Mouse (Mus musculus) hindbrain, postnatal 0 days (tissue): ENCODE results near the gene Myo18b. TPM values are rescaled to one million over a fixed set of nuclear protein-coding genes. Genes with fewer than 3 reads are reported as not detected.
A peak's percentile ranks its signal among the peaks of the same experiment; 100 is the strongest.

Experiments
- ATAC-seq: fragments of 200-750 bp; cut with Nextera tagmentation; 2 replicates; pipeline ENCODE4 v1.8.0; 2017; ENCODE audit warnings: mild to moderate bottlenecking, moderate TSS enrichment, moderate library complexity
- DNase-seq: peaks from one replicate; pipeline ENCODE4 v3.0.0-alpha.2; 2015; ENCODE audit warnings: low spot score
- H3K27ac ChIP-seq: fragments of 300-500 bp; sonication (generic); 2 replicates; pipeline ENCODE4 v1.5.1; 2014; ENCODE audit warnings: mild to moderate bottlenecking
- H3K27me3 ChIP-seq: fragments of 300-500 bp; sonication (generic); 2 replicates; pipeline ENCODE4 v1.6.1; 2014; ENCODE audit warnings: low read length, mixed read lengths; ENCODE audit not compliant: insufficient read depth
- H3K36me3 ChIP-seq: fragments of 300-500 bp; sonication (generic); 2 replicates; pipeline ENCODE4 v1.6.1; 2014; ENCODE audit warnings: low read length, mixed read lengths; ENCODE audit not compliant: insufficient read depth
- H3K4me1 ChIP-seq: fragments of 300-500 bp; sonication (generic); 2 replicates; pipeline ENCODE4 v1.6.1; 2014; ENCODE audit warnings: antibody characterized with exemption, low read length, mixed read lengths; ENCODE audit not compliant: insufficient read depth
- H3K4me2 ChIP-seq: fragments of 300-500 bp; sonication (generic); 2 replicates; pipeline ENCODE4 v1.6.1; 2014; ENCODE audit warnings: low read depth, mild to moderate bottlenecking, low read length, moderate library complexity, mixed read lengths
- H3K4me3 ChIP-seq: fragments of 300-500 bp; sonication (generic); 2 replicates; pipeline ENCODE4 v1.5.1; 2014; ENCODE audit warnings: low read length
- H3K9ac ChIP-seq: fragments of 300-500 bp; sonication (generic); replicated peaks from 2 replicates; pipeline ENCODE4 v1.6.1; 2014; ENCODE audit warnings: mild to moderate bottlenecking, low read length, moderate library complexity, mixed read lengths
- H3K9me3 ChIP-seq: fragments of 300-500 bp; sonication (generic); 2 replicates; pipeline ENCODE4 v1.6.1; 2016; ENCODE audit warnings: low read length, mixed read lengths
- CTCF ChIP-seq: IDR thresholded peaks from 2 replicates; pipeline ENCODE4 v1.5.1; 2016; ENCODE audit warnings: antibody characterized with exemption, control low read depth, low read depth
- WGBS: fragments of 180-500 bp; shearing (Covaris S2); extraction: QIAGEN DNeasy Blood & Tissue Kit; methylation state at CpG from one replicate; pipeline ENCODE4 v1.1.7; 2014; 5-methylcytosine and 5-hydroxymethylcytosine counted together
- polyA plus RNA-seq: library from polyadenylated mRNA; unstranded; fragments of >200 nt; fragmentation: Nextera tagmentation; extraction: Ambion mirVana; gene quantifications from 2 replicates; pipeline ENCODE4 v1.2.1, GENCODE M21; 2015
- total RNA-seq: library from RNA; depleted of rRNA; stranded (reverse); fragments of >200 nt; gene quantifications from 2 replicates; pipeline ENCODE4 v1.2.3, GENCODE M21; 2014

Myo18b gene
- total and polyA plus RNA-seq, 2 experiments from 2014 or later: 0.75 to 1.9 TPM

GRCm38 (mm10) chr5:112790376-112791111, 105.6 kb downstream of the Myo18b start:
- Histone ChIP-seq H3K27ac (no peak overlapping the region), H3K36me3 (no peaks in the 10 kb centered on the region), H3K9me3 (no peaks in the 10 kb centered on the region), H3K4me1 (no peaks in the 10 kb centered on the region), H3K4me2 (no peak overlapping the region), H3K27me3 (no peaks in the 10 kb centered on the region), H3K9ac (no peak overlapping the region), H3K4me3 (no peak overlapping the region)
- DNase-seq: no peak
- no peak for TF ChIP-seq CTCF
- ATAC-seq: no peak
- WGBS: 50% methylated on average over 4 of the region's 4 CpGs

DNA sequence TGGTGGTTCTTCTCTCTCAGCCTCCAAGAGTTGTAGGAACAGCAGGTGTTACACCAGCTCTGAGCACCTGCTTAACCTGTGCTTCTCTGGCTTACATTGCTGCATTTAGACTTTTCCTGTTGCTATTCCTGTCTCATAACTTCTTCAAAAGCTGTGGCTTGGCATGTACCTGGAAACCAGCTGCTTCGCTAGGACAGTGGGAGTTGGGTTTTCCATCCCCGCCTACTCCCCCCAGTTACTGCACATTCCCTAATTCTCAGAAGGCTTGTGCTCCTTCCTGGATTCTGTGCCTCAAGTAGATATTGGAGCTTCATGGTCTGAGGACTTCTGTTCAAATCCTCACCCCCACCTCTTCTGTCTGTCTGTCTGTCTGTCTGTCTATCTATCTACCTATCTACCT, 107.7 kb downstream of the Myo18b start:
- H3K9me3 ChIP-seq: no peaks in the 10 kb centered on the region
- H3K4me2 ChIP-seq: no peak overlapping the region
- H3K9ac ChIP-seq: no peak overlapping the region
- DNase-seq: no peak
- no peak for ATAC-seq
- H3K27me3 ChIP-seq: no peaks in the 10 kb centered on the region
- TF ChIP-seq CTCF: no peak
- H3K4me3 ChIP-seq: no peak overlapping the region
- WGBS: 83% methylated on average over 2 of the region's 2 CpGs
- H3K36me3 ChIP-seq: no peaks in the 10 kb centered on the region
- no peak overlapping the region for H3K27ac ChIP-seq
- no peaks in the 10 kb centered on the region for H3K4me1 ChIP-seq

DNA sequence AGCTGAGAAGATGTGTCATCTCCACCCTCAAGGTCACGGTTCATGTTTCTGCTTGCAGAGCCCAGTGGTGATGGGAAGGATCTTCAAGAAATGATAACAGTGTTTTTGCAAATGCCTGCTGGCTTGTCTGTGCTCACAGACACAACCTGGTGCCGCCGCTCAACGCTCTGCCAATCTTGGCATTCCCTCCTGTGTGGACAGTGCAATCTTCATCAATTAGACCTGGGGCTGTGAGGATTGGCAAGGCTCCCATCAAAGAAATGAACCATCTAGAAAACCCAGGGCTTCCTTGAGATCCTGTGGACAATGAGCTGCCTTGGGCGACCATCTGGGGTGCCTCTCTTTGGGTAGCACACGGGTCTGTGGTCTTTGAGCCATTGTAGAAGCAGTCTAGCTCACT, 109.4 kb downstream of the Myo18b start:
- Histone ChIP-seq H3K4me3 (no peak overlapping the region), H3K4me2 (no peak overlapping the region), H3K36me3 (no peaks in the 10 kb centered on the region), H3K27me3 (no peaks in the 10 kb centered on the region), H3K4me1 (no peaks in the 10 kb centered on the region), H3K9me3 (no peaks in the 10 kb centered on the region), H3K9ac (no peak overlapping the region), H3K27ac (no peak overlapping the region)
- 71% methylated on average over 6 of the region's 6 CpGs for WGBS
- ATAC-seq (no peak), DNase-seq (no peak)
- TF ChIP-seq CTCF: no peak

- no peaks in the 10 kb centered on the region for H3K36me3 ChIP-seq
- no peak overlapping the region for H3K4me3 ChIP-seq
- no peak overlapping the region for H3K9ac ChIP-seq
- H3K9me3 ChIP-seq: no peaks in the 10 kb centered on the region
- no peak for TF ChIP-seq CTCF
- H3K4me2 ChIP-seq: no peak overlapping the region
- H3K4me1 ChIP-seq: no peaks in the 10 kb centered on the region
- H3K27ac ChIP-seq: no peak overlapping the region
- DNase-seq (no peak), ATAC-seq (no peak)
- H3K27me3 ChIP-seq: no peaks in the 10 kb centered on the region
- WGBS: 76% methylated on average over 8 of the region's 8 CpGs
Measured at GRCm38 (mm10) chr5:112786031-112786430, 110.1 kb downstream of the Myo18b start.

GRCm38 (mm10) chr5:112781719-112782118, 114.4 kb downstream of the Myo18b start:
- no peaks in the 10 kb centered on the region for H3K4me1 ChIP-seq
- no peaks in the 10 kb centered on the region for H3K27me3 ChIP-seq
- no peaks in the 10 kb centered on the region for H3K36me3 ChIP-seq
- 85% methylated on average over 7 of the region's 7 CpGs for WGBS
- no peak overlapping the region for H3K27ac ChIP-seq
- no peak for TF ChIP-seq CTCF
- DNase-seq (no peak), ATAC-seq (no peak)
- H3K9ac ChIP-seq: no peak overlapping the region
- no peak overlapping the region for H3K4me2 ChIP-seq
- H3K9me3 ChIP-seq: no peaks in the 10 kb centered on the region
- no peak overlapping the region for H3K4me3 ChIP-seq

- WGBS: 94% methylated on average over 4 of the region's 4 CpGs
- Histone ChIP-seq H3K36me3 (no peaks in the 10 kb centered on the region), H3K27ac (no peak overlapping the region), H3K9ac (no peak overlapping the region), H3K4me3 (no peak overlapping the region), H3K4me2 (no peak overlapping the region), H3K9me3 (no peaks in the 10 kb centered on the region), H3K27me3 (no peaks in the 10 kb centered on the region), H3K4me1 (no peaks in the 10 kb centered on the region)
- ATAC-seq (no peak), DNase-seq (no peak)
- no peak for TF ChIP-seq CTCF
Measured at GRCm38 (mm10) chr5:112781231-112781630, 114.9 kb downstream of the Myo18b start.

DNA sequence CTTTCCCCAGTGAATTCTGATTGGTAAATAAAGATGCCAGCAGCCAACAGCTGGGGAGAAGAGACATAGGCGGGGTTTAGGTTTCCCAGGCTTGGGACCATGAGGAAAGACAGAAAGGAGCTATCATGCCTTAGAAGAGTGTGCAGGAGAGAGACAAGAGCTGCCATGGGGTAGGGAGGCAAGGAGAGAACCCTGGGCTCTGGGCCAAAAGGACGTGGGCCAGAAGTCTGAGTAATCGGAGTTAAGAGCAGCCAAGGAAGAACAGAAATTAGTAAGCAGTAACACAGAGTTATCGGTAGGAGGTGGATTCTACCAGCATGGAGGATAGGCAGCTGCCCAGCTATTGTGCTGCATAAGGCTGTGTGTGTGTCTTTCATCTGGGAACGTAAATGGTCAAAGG, 115.8 kb downstream of the Myo18b start:
- no peaks in the 10 kb centered on the region for H3K4me1 ChIP-seq
- no peaks in the 10 kb centered on the region for H3K9me3 ChIP-seq
- ATAC-seq (peak; percentile 55; the same call in 1 of the 2 replicates), DNase-seq (peak; percentile 74)
- 42% methylated on average over 5 of the region's 5 CpGs for WGBS
- no peak overlapping the region for H3K4me2 ChIP-seq
- no peak overlapping the region for H3K27ac ChIP-seq
- peak; percentile 39 for TF ChIP-seq CTCF
- H3K36me3 ChIP-seq: no peaks in the 10 kb centered on the region
- H3K4me3 ChIP-seq: no peak overlapping the region
- no peaks in the 10 kb centered on the region for H3K27me3 ChIP-seq
- no peak overlapping the region for H3K9ac ChIP-seq
